Mouse (Mus musculus): Measurements from ENCODE around the gene Adamts3. TPM values are rescaled to one million over a fixed set of nuclear protein-coding genes. Genes with fewer than 3 reads are reported as not detected.

The Adamts3 gene
- polyA plus RNA-seq, 1 experiment from 2014 or later = not detected

DNA sequence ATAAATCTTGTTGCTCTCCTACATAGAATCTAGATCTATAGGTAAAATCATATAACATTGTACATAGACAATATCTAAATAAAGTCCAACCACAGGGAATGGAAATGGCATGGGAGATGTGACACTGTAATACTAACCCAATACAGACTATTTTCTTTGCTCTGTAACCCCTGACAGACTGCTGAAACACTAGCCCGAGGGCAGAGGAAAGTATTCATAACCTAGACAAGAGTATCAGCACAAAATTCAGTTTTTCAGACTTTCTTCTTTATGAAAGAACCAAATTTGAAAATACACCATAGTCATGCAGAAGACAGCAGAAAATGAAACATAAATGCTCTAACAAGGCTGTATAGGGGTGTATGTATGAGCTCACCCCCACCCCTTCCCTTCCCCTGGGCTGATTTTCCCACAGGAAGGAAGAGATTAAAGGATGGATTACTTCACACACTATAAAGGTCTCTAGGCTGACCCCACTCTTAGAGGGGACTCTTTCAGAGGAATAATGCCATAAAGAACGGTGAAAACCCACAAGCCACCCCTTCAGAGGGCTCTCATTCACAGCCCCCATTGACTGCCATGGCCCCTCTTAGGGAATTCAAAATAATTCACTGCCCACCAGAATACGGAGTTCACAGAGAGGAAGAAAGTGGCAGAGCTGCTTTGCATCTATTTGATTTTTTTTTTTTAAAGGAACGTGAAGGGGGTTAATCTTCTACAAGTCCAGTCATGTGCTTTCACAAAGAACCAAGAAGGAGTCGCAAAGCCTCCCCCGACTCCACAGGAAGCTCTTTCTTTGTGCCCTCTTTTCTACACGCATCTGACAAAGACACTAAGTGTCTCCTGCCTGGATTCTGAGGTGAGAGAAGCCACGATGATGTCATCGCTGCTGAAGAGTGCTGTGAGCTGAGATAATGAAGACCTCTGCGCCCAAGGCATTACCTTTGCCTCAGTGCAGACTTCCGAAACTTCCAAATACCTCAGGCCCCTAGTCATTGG, 119.6 kb downstream of the Adamts3 start:
- ChIA-PET POLR2A (no interaction called here), CTCF (no interaction called here)
- peaks cover 17% of the 10 kb centered on the region for H3K27me3 ChIP-seq
- in situ Hi-C loops (cut with MboI; ENCODE audit: low pct_unique_long_range_greater_than_20kb) = no loop called here
- ATAC-seq = no peak
- no peak for TF ChIP-seq CTCF (IDR thresholded peaks at IDR 0.05)
- no peak for DNase-seq (ENCODE audit: low read depth, low spot score)

DNA sequence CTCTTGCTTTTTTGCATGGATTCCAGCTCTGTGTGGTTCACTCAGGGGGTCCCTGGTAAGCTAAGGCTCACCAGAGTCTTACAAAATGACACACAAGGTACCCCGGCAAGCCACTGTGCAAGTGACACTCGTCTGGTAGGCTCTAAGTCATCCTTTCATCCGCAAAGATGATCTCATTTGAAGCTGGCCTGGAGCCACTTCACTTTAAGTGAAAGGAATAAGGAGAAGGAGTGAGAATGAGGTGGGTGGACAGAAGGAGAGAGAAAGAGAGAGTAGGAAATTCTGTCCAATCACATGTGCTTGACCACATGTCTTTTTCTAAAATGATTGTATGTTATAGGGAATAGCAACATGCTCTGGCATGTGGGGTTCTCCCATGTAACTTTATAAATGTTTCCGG, 122.8 kb downstream of the Adamts3 start:
- in situ Hi-C loops (cut with MboI; ENCODE audit: low pct_unique_long_range_greater_than_20kb) = no loop called here
- peaks cover 9% of the 10 kb centered on the region for H3K27me3 ChIP-seq
- ATAC-seq (no peak), DNase-seq (ENCODE audit: low read depth, low spot score) (no peak)
- ChIA-PET CTCF (no interaction called here), POLR2A (no interaction called here)
- no peak for TF ChIP-seq CTCF (IDR thresholded peaks at IDR 0.05)

DNA sequence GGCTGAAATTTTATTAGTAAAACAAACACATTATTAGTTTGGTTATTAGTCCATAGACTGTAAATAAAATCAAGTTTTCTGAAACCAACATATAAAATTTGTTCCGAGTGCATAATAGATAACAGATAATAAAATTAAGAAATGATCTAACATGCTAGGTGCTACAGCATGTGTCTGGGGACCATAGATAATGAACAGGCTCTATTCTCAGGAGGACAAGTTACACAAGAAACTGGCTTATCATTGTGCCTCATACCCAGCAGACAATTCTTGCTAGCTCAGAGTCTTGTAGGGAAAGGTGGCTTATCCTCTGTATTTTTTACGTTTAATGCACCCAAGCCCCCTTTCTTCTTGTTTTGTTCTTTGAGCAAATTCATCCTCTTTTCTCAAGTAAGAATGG, 131.3 kb downstream of the Adamts3 start:
- CTCF ChIA-PET = no interaction called here
- DNase-seq (ENCODE audit: low read depth, low spot score) (no peak), ATAC-seq (no peak)
- POLR2A ChIA-PET = no interaction called here
- H3K27me3 ChIP-seq = no peaks in the 10 kb centered on the region
- no peak for TF ChIP-seq CTCF (IDR thresholded peaks at IDR 0.05)
- in situ Hi-C loops (cut with MboI; ENCODE audit: low pct_unique_long_range_greater_than_20kb) = no loop called here

DNA sequence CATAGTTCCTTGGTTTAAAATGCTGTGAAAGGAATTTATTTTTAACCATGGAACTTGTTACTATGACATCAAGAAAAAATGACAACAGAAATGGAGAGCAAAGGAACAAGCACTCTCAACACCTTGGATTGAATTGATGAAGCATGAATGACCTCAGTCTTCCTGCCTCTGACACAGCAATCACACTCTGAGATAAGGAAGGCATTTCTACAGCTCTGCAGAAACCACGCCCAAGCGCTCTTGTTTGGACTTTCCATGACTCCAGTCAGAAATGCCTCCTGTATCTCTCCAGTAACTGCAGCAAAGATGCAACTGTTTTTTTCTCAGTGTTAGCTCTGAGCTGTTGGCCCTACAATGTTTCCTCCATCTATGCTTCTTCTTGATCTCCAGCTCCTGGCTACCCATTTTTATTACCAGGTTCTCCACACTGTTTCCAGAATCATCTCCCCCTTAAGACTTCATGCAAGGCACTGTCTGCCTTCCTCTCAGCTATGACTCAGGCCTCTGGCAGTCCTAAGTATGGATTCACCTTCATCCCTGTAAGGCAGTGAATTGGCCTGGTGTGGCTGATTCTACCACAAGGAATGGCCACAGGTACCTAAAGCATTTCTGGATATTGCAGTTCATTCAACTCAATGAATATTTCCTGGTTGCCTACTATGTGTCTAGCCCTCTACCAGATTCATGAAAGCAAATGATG, 134.8 kb downstream of the Adamts3 start:
- peaks cover 3% of the 10 kb centered on the region for H3K27me3 ChIP-seq
- DNase-seq (ENCODE audit: low read depth, low spot score) (no peak), ATAC-seq (peak; percentile 26)
- CTCF ChIA-PET = no interaction called here
- no peak for TF ChIP-seq CTCF (IDR thresholded peaks at IDR 0.05)
- in situ Hi-C loops (cut with MboI; ENCODE audit: low pct_unique_long_range_greater_than_20kb) = no loop called here
- POLR2A ChIA-PET = no interaction called here

DNA sequence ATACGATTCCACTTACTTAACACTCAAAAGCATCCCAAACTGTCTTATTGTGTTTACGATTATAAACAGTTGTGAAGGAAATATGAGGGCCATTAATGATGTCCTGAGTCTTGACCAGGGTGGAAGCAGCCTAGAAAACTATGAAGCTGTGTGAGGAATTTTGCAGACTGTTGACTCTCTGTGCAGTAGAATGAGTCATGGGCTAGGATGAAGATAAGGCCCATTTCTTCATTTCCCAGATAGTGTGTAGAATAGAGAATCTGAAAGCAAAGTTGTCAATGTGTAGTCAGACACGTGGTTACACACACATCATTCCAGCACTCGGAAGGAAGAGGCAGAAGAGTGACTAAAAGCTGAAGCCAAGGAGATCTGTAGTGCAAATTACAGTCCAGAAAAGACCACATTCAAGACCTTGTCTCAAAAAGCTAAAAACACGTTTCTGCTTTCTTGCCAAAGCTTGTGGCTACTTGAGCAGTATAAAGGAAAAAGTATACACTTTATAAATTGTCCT, 135.9 kb downstream of the Adamts3 start:
- H3K27me3 ChIP-seq = peaks cover 3% of the 10 kb centered on the region
- ChIA-PET CTCF (no interaction called here), POLR2A (no interaction called here)
- DNase-seq (ENCODE audit: low read depth, low spot score) (no peak), ATAC-seq (no peak)
- in situ Hi-C loops (cut with MboI; ENCODE audit: low pct_unique_long_range_greater_than_20kb) = no loop called here
- TF ChIP-seq CTCF (IDR thresholded peaks at IDR 0.05) = no peak

DNA sequence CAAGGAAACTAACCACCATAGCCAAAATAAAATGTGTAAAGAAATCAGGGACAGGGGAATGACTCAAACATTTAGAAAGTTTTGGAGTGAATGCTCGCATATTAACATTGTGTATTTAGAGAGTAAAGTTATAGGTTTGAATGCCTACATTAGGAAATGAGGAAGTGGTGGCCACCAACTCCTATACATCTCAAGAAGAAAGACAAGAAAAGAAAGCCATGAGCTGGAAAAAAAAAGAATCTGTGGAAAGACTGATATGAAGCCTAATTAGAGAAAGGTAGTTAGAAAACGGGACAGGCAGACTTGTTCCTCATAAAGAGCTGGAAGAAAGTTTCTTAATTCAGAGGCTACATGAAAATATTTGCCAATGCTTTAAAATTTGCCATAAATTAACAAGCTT, 138.0 kb downstream of the Adamts3 start:
- ATAC-seq = no peak
- in situ Hi-C loops (cut with MboI; ENCODE audit: low pct_unique_long_range_greater_than_20kb) = no loop called here
- POLR2A ChIA-PET = no interaction called here
- peaks cover 3% of the 10 kb centered on the region for H3K27me3 ChIP-seq
- CTCF ChIA-PET = no interaction called here
- DNase-seq (ENCODE audit: low read depth, low spot score) = no peak
- no peak for TF ChIP-seq CTCF (IDR thresholded peaks at IDR 0.05)

DNA sequence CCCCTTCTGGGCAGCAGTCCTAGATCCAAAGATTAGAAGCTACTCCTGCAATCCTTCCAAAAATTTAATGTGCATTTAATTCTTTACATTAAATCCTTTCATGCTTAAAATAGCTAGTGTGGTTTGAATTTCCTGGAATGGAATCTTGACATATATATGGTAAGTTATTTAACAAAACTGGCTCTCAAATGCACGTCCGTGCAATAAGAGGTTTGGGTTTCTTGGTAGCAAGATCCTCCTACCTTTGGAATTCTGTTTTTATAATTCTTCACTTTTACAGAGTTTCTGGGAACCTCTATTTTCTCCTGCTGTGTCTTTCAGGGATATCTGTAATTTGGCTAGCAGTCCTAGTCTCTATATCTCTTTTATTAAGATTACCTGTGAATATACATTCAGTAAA, 148.4 kb downstream of the Adamts3 start:
- no peak for DNase-seq (ENCODE audit: low read depth, low spot score)
- CTCF ChIA-PET = interaction anchor here (0.9 kb wide), 1 partner anchor 9 kb away, joined by 3 read pairs; no protein-coding TSS in a partner anchor
- ATAC-seq = no peak
- in situ Hi-C loops (cut with MboI; ENCODE audit: low pct_unique_long_range_greater_than_20kb) = no loop called here
- no peak for TF ChIP-seq CTCF (IDR thresholded peaks at IDR 0.05)
- H3K27me3 ChIP-seq = no peaks in the 10 kb centered on the region
- POLR2A ChIA-PET = no interaction called here

DNA sequence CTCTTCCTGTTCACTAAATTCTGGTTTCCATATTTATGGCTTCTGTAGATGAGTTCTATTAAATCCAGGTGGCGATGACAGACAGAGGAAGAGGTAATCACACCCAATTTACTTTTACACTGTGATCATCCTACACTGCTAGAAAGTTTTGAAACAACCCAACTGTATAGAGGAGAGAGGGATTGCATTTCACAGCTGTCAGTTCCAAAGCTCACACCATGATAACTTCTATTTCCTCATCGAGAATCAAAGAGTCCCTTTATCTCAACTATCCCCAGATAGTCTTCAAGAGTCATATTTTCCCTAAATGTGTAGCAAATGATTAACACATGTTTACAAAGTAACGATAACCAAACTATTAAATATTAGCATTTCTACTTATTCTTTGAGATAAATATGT, 152.7 kb downstream of the Adamts3 start:
- POLR2A ChIA-PET = no interaction called here
- CTCF ChIA-PET = no interaction called here
- no peak for DNase-seq (ENCODE audit: low read depth, low spot score)
- in situ Hi-C loops (cut with MboI; ENCODE audit: low pct_unique_long_range_greater_than_20kb) = no loop called here
- no peaks in the 10 kb centered on the region for H3K27me3 ChIP-seq
- no peak for ATAC-seq
- no peak for TF ChIP-seq CTCF (IDR thresholded peaks at IDR 0.05)

DNA sequence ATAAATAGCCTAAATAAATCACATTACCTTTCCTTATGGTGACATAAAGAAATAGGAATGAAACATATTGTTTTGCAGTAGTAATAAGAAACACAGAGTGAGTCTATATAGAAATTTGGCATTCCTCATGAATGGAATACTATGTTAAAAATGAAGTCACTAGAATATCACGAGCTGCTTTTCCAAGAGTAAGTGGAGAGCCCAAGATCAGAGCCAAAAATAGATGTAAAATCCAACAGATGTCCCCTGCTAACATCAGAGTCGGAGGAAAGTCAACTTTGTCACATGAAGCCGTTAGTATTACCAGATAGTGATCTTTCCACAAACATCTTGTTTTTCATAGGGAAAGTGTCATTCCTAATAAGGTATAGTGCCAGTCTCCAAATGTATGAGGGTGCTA, 155.0 kb downstream of the Adamts3 start:
- ATAC-seq = no peak
- POLR2A ChIA-PET = no interaction called here
- in situ Hi-C loops (cut with MboI; ENCODE audit: low pct_unique_long_range_greater_than_20kb) = no loop called here
- DNase-seq (ENCODE audit: low read depth, low spot score) = no peak
- CTCF ChIA-PET = no interaction called here
- no peak for TF ChIP-seq CTCF (IDR thresholded peaks at IDR 0.05)
- peaks cover 2% of the 10 kb centered on the region for H3K27me3 ChIP-seq

DNA sequence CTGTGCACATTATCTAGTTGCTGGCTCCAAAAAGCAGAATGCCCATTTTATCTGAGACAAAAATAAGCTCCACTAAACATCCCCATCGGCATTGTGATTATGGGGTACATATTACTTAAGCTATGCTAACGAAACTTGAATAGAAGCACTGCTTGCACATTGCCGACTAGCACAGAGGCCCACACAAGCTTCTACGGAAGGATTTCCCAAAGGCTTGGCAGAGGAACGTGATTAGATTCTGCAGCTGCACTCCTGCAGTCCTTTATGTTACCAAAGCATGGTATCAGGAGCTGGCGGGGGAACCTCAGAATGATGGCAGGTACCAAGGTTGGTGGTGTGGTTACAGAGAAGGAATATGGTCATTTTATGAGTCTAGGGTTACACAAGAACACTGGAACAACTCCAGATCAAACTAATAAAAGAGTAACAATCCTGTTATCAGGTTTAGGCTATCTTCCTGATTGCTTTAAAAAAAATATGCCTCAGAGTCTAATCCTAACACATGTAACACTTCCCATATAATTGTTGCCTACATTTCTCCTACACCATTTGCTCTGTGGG, 155.6 kb downstream of the Adamts3 start:
- POLR2A ChIA-PET = no interaction called here
- in situ Hi-C loops (cut with MboI; ENCODE audit: low pct_unique_long_range_greater_than_20kb) = no loop called here
- peaks cover 2% of the 10 kb centered on the region for H3K27me3 ChIP-seq
- no peak for TF ChIP-seq CTCF (IDR thresholded peaks at IDR 0.05)
- ATAC-seq = no peak
- CTCF ChIA-PET = no interaction called here
- DNase-seq (ENCODE audit: low read depth, low spot score) = no peak

DNA sequence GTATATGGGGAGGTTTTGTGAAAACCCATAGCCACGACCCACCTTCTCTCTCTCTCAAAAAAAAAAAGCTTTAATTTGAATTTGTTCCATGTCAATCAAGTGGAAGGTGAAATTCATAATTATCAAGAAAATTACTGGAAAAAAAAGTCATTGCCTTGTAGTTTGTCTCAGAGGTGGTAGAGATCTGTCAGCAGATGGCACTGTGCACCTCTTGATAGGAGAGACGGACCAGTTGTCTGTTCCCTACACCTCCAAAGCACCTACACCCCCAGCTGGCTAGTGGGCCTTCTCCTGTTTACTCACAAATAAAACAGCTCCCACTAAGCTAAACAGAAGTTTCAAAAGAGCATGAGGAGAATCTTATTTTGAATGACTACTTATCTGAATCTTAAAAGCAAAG, 168.6 kb downstream of the Adamts3 start:
- TF ChIP-seq CTCF (IDR thresholded peaks at IDR 0.05) = peak; percentile 38
- in situ Hi-C loops (cut with MboI; ENCODE audit: low pct_unique_long_range_greater_than_20kb) = loop anchor here (10.0 kb wide), 1 partner anchor 480 kb away; no protein-coding TSS in a partner anchor
- peaks cover 25% of the 10 kb centered on the region for H3K27me3 ChIP-seq
- DNase-seq (ENCODE audit: low read depth, low spot score) = no peak
- ChIA-PET CTCF (no interaction called here), POLR2A (no interaction called here)
- ATAC-seq = no peak
